Mouse (Mus musculus) ES-Bruce4 (cell line): Measurements from ENCODE around the gene Map4k1.

Experiments used
- CTCF ChIP-seq: IDR thresholded peaks from one replicate; pipeline ENCODE4 v1.8.1; 2011; ENCODE audit warnings: low read depth, low read length
- POLR2A ChIP-seq: IDR thresholded peaks from one replicate; pipeline ENCODE4 v1.8.1; 2011; ENCODE audit warnings: low read length; ENCODE audit not compliant: insufficient read depth

DNA sequence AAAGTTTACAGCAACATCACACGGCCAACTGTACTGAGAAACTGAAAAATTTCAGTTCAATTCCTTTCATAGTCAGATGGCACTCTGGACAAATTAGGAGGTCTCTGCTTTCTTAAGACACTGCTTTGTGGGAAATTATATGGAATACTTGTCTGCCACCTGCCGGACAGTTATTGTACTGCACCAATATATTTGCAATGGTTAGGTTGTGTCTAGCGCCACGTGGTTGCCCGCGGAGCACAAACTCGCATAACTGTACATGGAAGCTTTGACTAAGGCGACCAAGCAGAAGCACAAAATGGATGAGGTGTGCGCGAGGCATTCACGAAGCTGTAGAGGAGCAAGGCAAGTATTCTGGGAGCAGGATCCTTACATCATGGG lies 57.7 kb downstream of the Map4k1 start:
- TF ChIP-seq CTCF (peak; percentile 52), POLR2A (no peak)
